Mouse (Mus musculus): ENCODE data around the gene Pqlc2. TPM values are rescaled to one million over a fixed set of nuclear protein-coding genes. Genes with fewer than 3 reads are reported as not detected.

The Pqlc2 gene
- 15.1 and 15.2 TPM in 2 replicates for polyA plus RNA-seq (2015; fragmentation: Nextera tagmentation; extraction: Ambion mirVana)

- H3K27me3 ChIP-seq: peaks cover 5% of the 10 kb centered on the region; the same call in 1 of the 2 replicates
- under 1% methylated on average over 63 of the region's 63 CpGs for WGBS
- H3K36me3 ChIP-seq: peaks cover 30% of the 10 kb centered on the region
- peak within 1 kb of the TSS; percentile 52 for H3K27ac ChIP-seq
- no peaks in the 10 kb centered on the region for H3K9me3 ChIP-seq
- H3K4me1 ChIP-seq (replicated peaks): peaks cover 24% of the 10 kb centered on the region
- peak within 1 kb of the TSS; percentile 88 for H3K4me3 ChIP-seq (replicated peaks)
- peak within 1 kb of the TSS; percentile 91 for H3K9ac ChIP-seq (replicated peaks)
- ATAC-seq: peak; percentile 94
- H3K4me2 ChIP-seq (replicated peaks): peak within 1 kb of the TSS; percentile 97
These were observed at the start of gene Pqlc2, which contains the start of gene Akr7a5 for GRCm38 (mm10) chr4:139310171-139310898. TSS of gene Pqlc2 (minus strand) at chr4:139310708. TSS of gene Akr7a5 (plus strand) at chr4:139310744.

- no peak for ATAC-seq
- Histone ChIP-seq H3K9ac (replicated peaks) (no peak overlapping the region), H3K9me3 (no peaks in the 10 kb centered on the region), H3K4me2 (replicated peaks) (no peak overlapping the region), H3K27ac (no peak overlapping the region), H3K36me3 (peaks cover 72% of the 10 kb centered on the region), H3K4me1 (replicated peaks) (peaks cover 14% of the 10 kb centered on the region), H3K4me3 (replicated peaks) (no peak overlapping the region), H3K27me3 (no peaks in the 10 kb centered on the region)
- 94% methylated on average over 3 of the region's 3 CpGs for WGBS
These were observed 46.7 kb upstream of the Pqlc2 start for GRCm38 (mm10) chr4:139357211-139357610.

- 0% methylated on average over 7 of the region's 7 CpGs for WGBS
- Histone ChIP-seq H3K27ac (peak overlapping the region; percentile 96; the same call in 1 of the 2 replicates), H3K27me3 (no peaks in the 10 kb centered on the region), H3K36me3 (peaks cover 53% of the 10 kb centered on the region), H3K9me3 (no peaks in the 10 kb centered on the region), H3K4me1 (replicated peaks) (peaks cover 28% of the 10 kb centered on the region), H3K4me2 (replicated peaks) (peak overlapping the region; percentile 90), H3K9ac (replicated peaks) (peak overlapping the region; percentile 83), H3K4me3 (replicated peaks) (peak overlapping the region; percentile 74)
- ATAC-seq: no peak; the same call in 1 of the 2 replicates
These were observed 42.3 kb upstream of the Pqlc2 start for GRCm38 (mm10) chr4:139352832-139353231.

GRCm38 (mm10) chr4:139351931-139352711 is 41.6 kb upstream of the Pqlc2 start, which contains the start of the genes Mrto4, Emc1 and Ubr4:
TSS of gene Mrto4 (minus strand) at chr4:139352576.
TSS of gene Emc1 (plus strand) at chr4:139352587.
TSS of gene Ubr4 (plus strand) at chr4:139352609.
- peak within 1 kb of the TSS; percentile 90 for H3K4me2 ChIP-seq (replicated peaks)

GRCm38 (mm10) chr4:139345416-139346019 is 35.0 kb upstream of the Pqlc2 start:
- ATAC-seq: no peak
- H3K9ac ChIP-seq (replicated peaks): no peak overlapping the region
- no peaks in the 10 kb centered on the region for H3K9me3 ChIP-seq
- no peak overlapping the region for H3K4me2 ChIP-seq (replicated peaks)
- H3K4me1 ChIP-seq (replicated peaks): peaks cover 2% of the 10 kb centered on the region; the same call in 1 of the 2 replicates
- peaks cover 51% of the 10 kb centered on the region for H3K36me3 ChIP-seq
- H3K27me3 ChIP-seq: no peaks in the 10 kb centered on the region
- no peak overlapping the region for H3K27ac ChIP-seq
- WGBS: 63% methylated on average over 23 of the region's 23 CpGs
- H3K4me3 ChIP-seq (replicated peaks): no peak overlapping the region

More at GRCm38 (mm10) chr4:139351931-139352711, 41.6 kb upstream of the Pqlc2 start, which contains the start of the genes Mrto4, Emc1 and Ubr4:
- ATAC-seq: peak; percentile 97
- peak within 1 kb of the TSS; percentile 74 for H3K4me3 ChIP-seq (replicated peaks)
- H3K4me1 ChIP-seq (replicated peaks): peaks cover 28% of the 10 kb centered on the region
- no peaks in the 10 kb centered on the region for H3K27me3 ChIP-seq
- peaks cover 53% of the 10 kb centered on the region for H3K36me3 ChIP-seq
- WGBS: under 1% methylated on average over 62 of the region's 64 CpGs
- H3K9ac ChIP-seq (replicated peaks): peak within 1 kb of the TSS; percentile 83
- no peaks in the 10 kb centered on the region for H3K9me3 ChIP-seq
- peak within 1 kb of the TSS; percentile 96 for H3K27ac ChIP-seq

- no peak overlapping the region for H3K9ac ChIP-seq (replicated peaks)
- no peaks in the 10 kb centered on the region for H3K9me3 ChIP-seq
- H3K4me2 ChIP-seq (replicated peaks): no peak overlapping the region
- ATAC-seq: no peak
- H3K27ac ChIP-seq: no peak overlapping the region
- no peak overlapping the region for H3K4me3 ChIP-seq (replicated peaks)
- no peaks in the 10 kb centered on the region for H3K27me3 ChIP-seq
- H3K4me1 ChIP-seq (replicated peaks): no peaks in the 10 kb centered on the region
- H3K36me3 ChIP-seq: peaks cover 38% of the 10 kb centered on the region
- WGBS: 77% methylated on average over 5 of the region's 5 CpGs
These were observed 33.2 kb upstream of the Pqlc2 start for GRCm38 (mm10) chr4:139343718-139344117.

- WGBS: 84% methylated on average over 7 of the region's 7 CpGs
- Histone ChIP-seq H3K9me3 (no peaks in the 10 kb centered on the region), H3K36me3 (peaks cover 17% of the 10 kb centered on the region), H3K9ac (replicated peaks) (no peak overlapping the region), H3K4me1 (replicated peaks) (no peaks in the 10 kb centered on the region), H3K27me3 (peaks cover 12% of the 10 kb centered on the region), H3K27ac (no peak overlapping the region), H3K4me3 (replicated peaks) (no peak overlapping the region), H3K4me2 (replicated peaks) (no peak overlapping the region)
- ATAC-seq: no peak
These were observed 31.2 kb upstream of the Pqlc2 start for GRCm38 (mm10) chr4:139341556-139342233.

- no peak overlapping the region for H3K9ac ChIP-seq (replicated peaks)
- H3K4me3 ChIP-seq (replicated peaks): no peak overlapping the region
- no peak for ATAC-seq
- WGBS: 83% methylated on average over 4 of the region's 4 CpGs
- no peak overlapping the region for H3K27ac ChIP-seq
- H3K4me2 ChIP-seq (replicated peaks): no peak overlapping the region
- H3K9me3 ChIP-seq: no peaks in the 10 kb centered on the region
- H3K27me3 ChIP-seq: peaks cover 16% of the 10 kb centered on the region
- H3K4me1 ChIP-seq (replicated peaks): no peaks in the 10 kb centered on the region
- peaks cover 9% of the 10 kb centered on the region for H3K36me3 ChIP-seq
These were observed 30.3 kb upstream of the Pqlc2 start for GRCm38 (mm10) chr4:139340835-139341234.

- Histone ChIP-seq H3K9ac (replicated peaks) (no peak overlapping the region), H3K36me3 (no peaks in the 10 kb centered on the region), H3K4me3 (replicated peaks) (no peak overlapping the region), H3K4me1 (replicated peaks) (no peaks in the 10 kb centered on the region), H3K27ac (no peak overlapping the region), H3K9me3 (no peaks in the 10 kb centered on the region), H3K27me3 (peaks cover 16% of the 10 kb centered on the region), H3K4me2 (replicated peaks) (no peak overlapping the region)
- ATAC-seq: no peak
- WGBS: 64% methylated on average over 33 of the region's 33 CpGs
These were observed 27.6 kb upstream of the Pqlc2 start for GRCm38 (mm10) chr4:139338145-139338544.

- WGBS: 34% methylated on average over 24 of the region's 24 CpGs
- Histone ChIP-seq H3K36me3 (no peaks in the 10 kb centered on the region), H3K4me3 (replicated peaks) (no peak overlapping the region), H3K27me3 (peaks cover 16% of the 10 kb centered on the region), H3K9me3 (no peaks in the 10 kb centered on the region), H3K27ac (no peak overlapping the region), H3K4me2 (replicated peaks) (no peak overlapping the region), H3K4me1 (replicated peaks) (no peaks in the 10 kb centered on the region), H3K9ac (replicated peaks) (no peak overlapping the region)
- no peak for ATAC-seq
These were observed 26.4 kb upstream of the Pqlc2 start for GRCm38 (mm10) chr4:139336822-139337483.

GRCm38 (mm10) chr4:139335507-139335906 is 25.0 kb upstream of the Pqlc2 start:
- Histone ChIP-seq H3K4me2 (replicated peaks) (no peak overlapping the region), H3K4me1 (replicated peaks) (no peaks in the 10 kb centered on the region), H3K4me3 (replicated peaks) (no peak overlapping the region), H3K36me3 (no peaks in the 10 kb centered on the region), H3K27me3 (peaks cover 20% of the 10 kb centered on the region), H3K9me3 (no peaks in the 10 kb centered on the region), H3K9ac (replicated peaks) (no peak overlapping the region), H3K27ac (no peak overlapping the region)
- ATAC-seq: no peak
- WGBS: 72% methylated on average over 7 of the region's 7 CpGs
